Mouse (Mus musculus) heart, postnatal 0 days (tissue): ENCODE measurements around the gene Cops3. TPM values are rescaled to one million over a fixed set of nuclear protein-coding genes. Genes with fewer than 3 reads are reported as not detected.
A peak's percentile ranks its signal among the peaks of the same experiment; 100 is the strongest.
"Not testable (repeated sequence)": the region's sequence is repeated elsewhere in the genome, so short reads cannot be mapped to it uniquely, and the experiment has no call there.

Experiments used
- ATAC-seq: fragments of 200-750 bp; cut with Nextera tagmentation; 2 replicates; pipeline ENCODE4 v1.8.0; 2017; ENCODE audit warnings: low read depth, moderate number of reproducible peaks, moderate library complexity; ENCODE audit not compliant: insufficient read depth
- DNase-seq: peaks from one replicate; pipeline ENCODE4 v3.0.0-alpha.2; 2016; ENCODE audit warnings: low spot score
- H3K27ac ChIP-seq: fragments of 300-500 bp; sonication (generic); 2 replicates; pipeline ENCODE4 v1.5.1; 2014; ENCODE audit warnings: low read depth, mild to moderate bottlenecking
- H3K27me3 ChIP-seq: fragments of 300-500 bp; sonication (generic); 2 replicates; pipeline ENCODE4 v1.6.1; 2014; ENCODE audit warnings: low read length, mixed read lengths; ENCODE audit not compliant: control insufficient read depth, insufficient read depth
- H3K36me3 ChIP-seq: fragments of 300-500 bp; sonication (generic); replicated peaks from 2 replicates; pipeline ENCODE4 v1.6.1; 2014; ENCODE audit warnings: low read length, mixed read lengths; ENCODE audit not compliant: control insufficient read depth, insufficient read depth
- H3K4me1 ChIP-seq: fragments of 300-500 bp; sonication (generic); 2 replicates; pipeline ENCODE4 v1.6.1; 2014; ENCODE audit warnings: antibody characterized with exemption; ENCODE audit not compliant: control insufficient read depth, insufficient read depth
- H3K4me2 ChIP-seq: fragments of 300-500 bp; sonication (generic); 2 replicates; pipeline ENCODE4 v1.6.1; 2014; ENCODE audit warnings: low read depth, mild to moderate bottlenecking, low read length, moderate library complexity
- H3K4me3 ChIP-seq: fragments of 300-500 bp; sonication (generic); 2 replicates; pipeline ENCODE4 v1.5.1; 2014; ENCODE audit warnings: low read depth, low read length
- H3K9ac ChIP-seq: fragments of 300-500 bp; sonication (generic); replicated peaks from 2 replicates; pipeline ENCODE4 v1.6.1; 2014; ENCODE audit warnings: low read depth, low read length, mixed read lengths
- H3K9me3 ChIP-seq: fragments of 300-500 bp; sonication (generic); replicated peaks from 2 replicates; pipeline ENCODE4 v1.6.1; 2016; ENCODE audit warnings: low read length; ENCODE audit not compliant: control insufficient read depth
- CTCF ChIP-seq: IDR thresholded peaks from 2 replicates; pipeline ENCODE4 v1.5.1; 2016; ENCODE audit warnings: antibody characterized with exemption, control low read depth, low read depth
- EP300 ChIP-seq: IDR thresholded peaks from 2 replicates; pipeline ENCODE4 v1.6.1; 2016; ENCODE audit warnings: antibody characterized with exemption, low read depth
- WGBS: fragments of 180-500 bp; shearing (Covaris S2); extraction: QIAGEN DNeasy Blood & Tissue Kit; methylation state at CpG from one replicate; pipeline ENCODE4 v1.1.7; 2014; 5-methylcytosine and 5-hydroxymethylcytosine counted together
- polyA plus RNA-seq: library from polyadenylated mRNA; unstranded; fragments of >200 nt; fragmentation: Nextera tagmentation; extraction: Ambion mirVana; gene quantifications from 2 replicates; pipeline ENCODE4 v1.2.1, GENCODE M21; 2015
- total RNA-seq: library from RNA; depleted of rRNA; stranded (reverse); fragments of >200 nt; gene quantifications from 2 replicates; pipeline ENCODE4 v1.2.3, GENCODE M21; 2014; ENCODE audit warnings: low replicate concordance

Cops3 gene
- total and polyA plus RNA-seq, 2 experiments from 2014 or later, result 119 to 131 TPM

DNA sequence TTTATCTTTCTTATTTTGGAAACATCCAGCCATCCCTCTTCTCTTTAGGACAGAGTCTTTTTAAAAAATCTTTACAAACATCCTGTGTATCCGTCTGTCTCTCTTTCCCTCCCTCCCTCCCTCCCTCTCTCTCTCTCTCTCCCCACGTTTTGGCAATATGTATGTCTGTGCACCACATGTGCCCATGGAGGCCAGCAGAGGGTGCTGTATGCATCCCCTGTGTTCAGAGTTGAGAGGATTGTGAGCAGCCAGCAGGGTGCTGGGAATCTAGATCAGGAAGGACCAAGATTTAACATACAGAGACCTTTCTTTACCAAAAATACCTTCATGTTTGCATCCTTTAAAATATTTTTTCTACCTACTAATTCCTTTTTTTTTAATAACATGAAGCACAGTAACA, 7.5 kb upstream of the Cops3 start:
- peak overlapping the region; percentile 95; the same call in 1 of the 2 replicates for H3K4me2 ChIP-seq
- peaks cover 10% of the 10 kb centered on the region for H3K4me1 ChIP-seq
- no peak for ATAC-seq
- H3K9ac ChIP-seq, result peak overlapping the region; percentile 86; the same call in 1 of the 2 replicates
- H3K4me3 ChIP-seq, result peak overlapping the region; percentile 93
- no peaks in the 10 kb centered on the region for H3K27me3 ChIP-seq
- 10% methylated on average over 2 of the region's 2 CpGs for WGBS
- peak; percentile 9 for DNase-seq
- H3K9me3 ChIP-seq, result no peaks in the 10 kb centered on the region
- H3K36me3 ChIP-seq, result no peaks in the 10 kb centered on the region
- TF ChIP-seq CTCF, result peak; percentile 59
- TF ChIP-seq EP300, result no peak
- no peak overlapping the region for H3K27ac ChIP-seq

DNA sequence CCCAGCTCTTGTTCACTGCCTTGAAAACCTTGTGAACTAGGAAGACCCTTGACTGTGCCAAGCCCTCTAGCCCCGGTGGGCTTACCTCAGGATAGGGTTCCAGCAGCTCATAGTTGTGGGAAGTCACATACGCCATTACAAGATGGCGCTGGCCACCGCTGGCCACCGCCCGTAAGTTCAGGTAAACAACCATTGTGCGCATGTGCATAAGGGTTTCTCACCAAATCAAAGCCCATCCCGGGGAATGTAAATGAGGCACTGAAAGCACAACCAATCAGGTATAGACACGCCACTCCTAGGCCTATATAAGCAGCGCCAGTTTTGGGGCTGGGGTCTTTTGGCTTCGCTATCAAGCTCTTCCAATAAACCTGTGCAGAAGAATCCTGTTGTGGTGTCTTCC, 6.7 kb upstream of the Cops3 start:
- Histone ChIP-seq H3K27me3 (no peaks in the 10 kb centered on the region), H3K27ac (no peak overlapping the region), H3K4me3 (no peak overlapping the region), H3K4me1 (peaks cover 10% of the 10 kb centered on the region), H3K9ac (no peak overlapping the region), H3K4me2 (no peak overlapping the region), H3K9me3 (no peaks in the 10 kb centered on the region), H3K36me3 (no peaks in the 10 kb centered on the region)
- no peak for TF ChIP-seq EP300
- no peak for TF ChIP-seq CTCF
- WGBS, result 97% methylated on average over 11 of the region's 11 CpGs
- DNase-seq (no peak), ATAC-seq (no peak)

- Histone ChIP-seq H3K27me3 (no peaks in the 10 kb centered on the region), H3K4me1 (peaks cover 20% of the 10 kb centered on the region), H3K9ac (peak within 1 kb of the TSS; percentile 75), H3K4me3 (peak within 1 kb of the TSS; percentile 73), H3K9me3 (no peaks in the 10 kb centered on the region), H3K36me3 (peaks cover 33% of the 10 kb centered on the region), H3K27ac (peak within 1 kb of the TSS; percentile 93), H3K4me2 (peak within 1 kb of the TSS; percentile 74)
- DNase-seq (peak; percentile 93), ATAC-seq (peak; percentile 96)
- WGBS, result under 1% methylated on average over 23 of the region's 24 CpGs
- TF ChIP-seq EP300 (peak; percentile 79), CTCF (no peak)
Observed at GRCm38 (mm10) chr11:59839008-59839458, 605 bp downstream of the Cops3 start, which contains the start of gene Nt5m. Nt5m (plus strand) TSS chr11:59839447.

- H3K27me3 ChIP-seq, result no peaks in the 10 kb centered on the region
- peak overlapping the region; percentile 74 for H3K4me2 ChIP-seq
- ATAC-seq, result no peak
- no peaks in the 10 kb centered on the region for H3K9me3 ChIP-seq
- H3K4me1 ChIP-seq, result peaks cover 20% of the 10 kb centered on the region
- H3K36me3 ChIP-seq, result peaks cover 39% of the 10 kb centered on the region
- WGBS, result 54% methylated on average over 4 of the region's 4 CpGs
- TF ChIP-seq EP300 (no peak), CTCF (no peak)
- DNase-seq, result no peak
- peak overlapping the region; percentile 73 for H3K4me3 ChIP-seq
- no peak overlapping the region for H3K9ac ChIP-seq
- H3K27ac ChIP-seq, result no peak overlapping the region
Observed at GRCm38 (mm10) chr11:59838426-59838825, 1.2 kb downstream of the Cops3 start.

- not testable (repeated sequence) for H3K27me3 ChIP-seq, H3K4me2 ChIP-seq, H3K27ac ChIP-seq, H3K9ac ChIP-seq, DNase-seq, H3K4me3 ChIP-seq, ATAC-seq, H3K9me3 ChIP-seq
- peaks cover 44% of the 10 kb centered on the region for H3K36me3 ChIP-seq
- H3K4me1 ChIP-seq, result peaks cover 20% of the 10 kb centered on the region
- WGBS, result no CpG with 5 or more reads among the region's 1 CpGs
Observed at GRCm38 (mm10) chr11:59837789-59838188, 1.8 kb downstream of the Cops3 start.

GRCm38 (mm10) chr11:59821625-59822024, 18.0 kb downstream of the Cops3 start:
- Histone ChIP-seq H3K27ac (no peak overlapping the region), H3K9ac (no peak overlapping the region), H3K4me2 (no peak overlapping the region), H3K4me1 (no peaks in the 10 kb centered on the region), H3K27me3 (no peaks in the 10 kb centered on the region), H3K4me3 (no peak overlapping the region), H3K9me3 (no peaks in the 10 kb centered on the region), H3K36me3 (peaks cover 96% of the 10 kb centered on the region)
- 90% methylated on average over 3 of the region's 3 CpGs for WGBS
- DNase-seq, result no peak
- no peak for TF ChIP-seq CTCF
- no peak for TF ChIP-seq EP300
- ATAC-seq, result no peak
